In genomic region chr1:39010583-39011021, GRCm38 (mm10) we compare ENCODE assay signal across 8 mouse cellular contexts. TPM values are rescaled to one million over a fixed set of nuclear protein-coding genes. Genes with fewer than 3 reads are reported as not detected.
DNase-seq lines count a peak whose midpoint lies in the region; ATAC-seq and TF ChIP-seq lines count a peak whose summit lies in the region.

No protein-coding gene starts in this region.

- H3K4me1 ChIP-seq in hindbrain, postnatal 0 days (ENCODE audit: insufficient read depth, low read length): no peaks in the 10 kb centered on the region

- no peaks in the 10 kb centered on the region for H3K27me3 ChIP-seq in hindbrain, postnatal 0 days (ENCODE audit: insufficient read depth, low read length)

- no peaks in the 10 kb centered on the region for H3K36me3 ChIP-seq in hindbrain, postnatal 0 days (ENCODE audit: insufficient read depth, low read length)

- H3K9me3 ChIP-seq in hindbrain, postnatal 0 days (ENCODE audit: low read length): no peaks in the 10 kb centered on the region

- no peak overlapping the region for H3K4me3 ChIP-seq in hindbrain, postnatal 0 days (ENCODE audit: low read length)

- 27% methylated on average over 12 of the region's 12 CpGs for WGBS in hindbrain, postnatal 0 days

- peak; percentile 75 for ATAC-seq in hindbrain, postnatal 0 days

- no peak overlapping the region for H3K4me2 ChIP-seq in hindbrain, postnatal 0 days (ENCODE audit: low read depth, low read length)

- DNase-seq in heart, adult 18-20 months: peak; percentile 76 to 87
- no peak for DNase-seq in heart, adult 11 months
- peak; percentile 42 for DNase-seq in cerebellum, adult 11-12 months
- DNase-seq in forelimb bud, embryonic 11.5 days (ENCODE audit: low read depth, low spot score): peak; percentile 78
- DNase-seq in hindbrain, postnatal 0 days (ENCODE audit: low spot score): peak; percentile 93
- peak; percentile 37 to 64 for DNase-seq in layer of hippocampus, postnatal 25 days (ENCODE audit: extremely low spot score in 1 of 2, low spot score in 1 of 2)
- DNase-seq in lung, postnatal 14 days: peak; percentile 73
- peak; percentile 93 for DNase-seq in retina, embryonic 14.5 days (ENCODE audit: low spot score)

- no peak overlapping the region for H3K27ac ChIP-seq in hindbrain, postnatal 0 days

- H3K9ac ChIP-seq in hindbrain, postnatal 0 days (replicated peaks; ENCODE audit: low read length): no peak overlapping the region

- TF ChIP-seq CTCF in hindbrain, postnatal 0 days (IDR thresholded peaks at IDR 0.05; ENCODE audit: low read depth): peak; percentile 92

RNA-seq across cellular contexts. Expression of gene Pdcl3, which starts 25.2 kb away (rescaled TPM):
- total RNA-seq in heart, adult 18-20 months (2021): 10 to 100 TPM; 69.7 to 80.5 TPM
- 33.4 and 40.8 TPM in 2 replicates for total RNA-seq in hindbrain, postnatal 0 days (2014; rRNA removed)
- polyA plus RNA-seq in hindbrain, postnatal 0 days (2015; fragmentation: Nextera tagmentation; extraction: Ambion mirVana): 148 and 151 TPM in 2 replicates
- 10 to 100 TPM; 36.3 to 36.6 TPM for total RNA-seq in layer of hippocampus, postnatal 25 days (2021)
